Mouse (Mus musculus): Measurements from ENCODE around the gene Elf2.

GRCm38 (mm10) chr3:51222834-51223460 lies 117.5 kb downstream of the Elf2 start:
- no peak for TF ChIP-seq CTCF (IDR thresholded peaks at IDR 0.05; ENCODE audit: low read depth, low read length)
- no peak for TF ChIP-seq POLR2AphosphoS5 (IDR thresholded peaks at IDR 0.05; ENCODE audit: insufficient replicate concordance, low read depth, low read length)
- TF ChIP-seq TAL1 (conservative IDR thresholded peaks at IDR 0.05; ENCODE audit: low read depth, low read length), result no peak
- no peak for TF ChIP-seq GATA1 (IDR thresholded peaks at IDR 0.05; ENCODE audit: borderline replicate concordance, low read length)
- no peak for TF ChIP-seq GATA2 (IDR thresholded peaks at IDR 0.05; ENCODE audit: borderline replicate concordance, low read depth, low read length)

Data from G1E (cell line).